23 mouse cellular contexts compared by ENCODE assay signal in the genomic region with DNA sequence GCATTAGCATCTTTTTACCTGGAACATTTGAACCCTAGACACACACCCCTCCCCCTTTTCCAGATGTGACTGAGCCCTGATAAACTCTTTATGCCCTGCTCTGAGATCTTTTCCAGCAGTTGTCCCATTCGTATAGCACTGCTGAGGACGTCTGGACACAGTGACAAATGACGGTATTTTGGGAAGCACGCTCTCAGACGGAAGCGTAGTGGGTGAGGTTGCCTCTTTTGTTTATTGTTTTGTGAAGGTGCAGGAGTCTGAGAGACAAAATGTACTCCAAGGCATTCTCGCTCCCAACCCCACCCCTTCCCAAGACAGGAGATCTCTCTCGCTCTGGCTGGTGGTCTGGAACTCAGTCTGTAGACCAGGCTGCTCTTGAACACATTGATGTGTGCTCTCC.
A peak's percentile ranks its signal among the peaks of the same experiment; 100 is the strongest.
DNase-seq lines count a peak whose midpoint lies in the region; ATAC-seq lines count a peak whose summit lies in the region.
"Had no signal": no experiment of that assay in that cellular context is flagged by ENCODE, and none has a peak within 500 bp of the region (broad histone marks: within the 10 kb centered on the region; RNA-seq: fewer than 3 reads in every experiment).

No protein-coding gene starts in this region.

- WGBS in forebrain, embryonic 10.5 days = 90% methylated on average over 8 of the region's 8 CpGs
- WGBS in forebrain, embryonic 14.5 days = 82% methylated on average over 8 of the region's 8 CpGs
- 66% methylated on average over 8 of the region's 8 CpGs for WGBS in kidney, embryonic 16.5 days

- no peaks in the 10 kb centered on the region for H3K9me3 ChIP-seq in forebrain, embryonic 10.5 days
- H3K9me3 ChIP-seq in forebrain, embryonic 14.5 days (replicated peaks; ENCODE audit: control insufficient read depth, low read length) = no peaks in the 10 kb centered on the region
- no peaks in the 10 kb centered on the region for H3K9me3 ChIP-seq in kidney, embryonic 16.5 days (ENCODE audit: low read length)
- H3K9me3 ChIP-seq: midbrain, embryonic 12.5 days; neural tube, embryonic 12.5 days had no signal

- H3K36me3 ChIP-seq in forebrain, embryonic 10.5 days (replicated peaks) = no peaks in the 10 kb centered on the region
- no peaks in the 10 kb centered on the region for H3K36me3 ChIP-seq in forebrain, embryonic 14.5 days (ENCODE audit: control insufficient read depth, insufficient read depth, low read length)
- no peaks in the 10 kb centered on the region for H3K36me3 ChIP-seq in kidney, embryonic 16.5 days (ENCODE audit: insufficient read depth, low read length)
- H3K36me3 ChIP-seq: G1E; midbrain, embryonic 12.5 days; neural tube, embryonic 12.5 days had no signal

- 0 out of 2 replicates have a peak overlapping the region, but pooled peaks have one; percentile 2 for H3K27ac ChIP-seq in forebrain, embryonic 10.5 days
- H3K27ac ChIP-seq in forebrain, embryonic 14.5 days (ENCODE audit: low read depth, low read length) = no peak overlapping the region
- H3K27ac ChIP-seq in kidney, embryonic 16.5 days (ENCODE audit: low read length) = no peak overlapping the region
- H3K27ac ChIP-seq: forebrain, embryonic 13.5 days; kidney, postnatal 0 days; left cerebral cortex, adult 2 months; midbrain, embryonic 12.5 days; neural tube, embryonic 12.5 days had no signal

- no peak overlapping the region for H3K4me2 ChIP-seq in forebrain, embryonic 14.5 days (ENCODE audit: low read length)
- H3K4me2 ChIP-seq in kidney, embryonic 16.5 days (replicated peaks; ENCODE audit: low read depth, low read length) = no peak overlapping the region
- H3K4me2 ChIP-seq: forebrain, embryonic 13.5 days; midbrain, embryonic 12.5 days; neural tube, embryonic 12.5 days had no signal

- no peak for DNase-seq in forebrain, embryonic 10.5 days (ENCODE audit: extremely low spot score, low spot score)
- no peak for DNase-seq in forebrain, embryonic 14.5 days (ENCODE audit: low spot score)
- DNase-seq in kidney, adult 11 months = peak; percentile 43
- peak; percentile 19 for DNase-seq in kidney, postnatal 10 days
- peak; percentile 43 for DNase-seq in lung, postnatal 25 days (ENCODE audit: low spot score)
- DNase-seq in right cerebral cortex, adult 18-20 months = no peak
- no peak for DNase-seq in thymus, postnatal 14 days
- DNase-seq: cerebellum, adult 2 months; gastrocnemius, postnatal 25 days; layer of hippocampus, adult 9-11 months; left cerebral cortex, postnatal 4 days; liver; liver, postnatal 0 days; spleen, adult 18-20 months; thymus, postnatal 4 days had no signal

- H3K4me3 ChIP-seq in forebrain, embryonic 10.5 days = no peak overlapping the region
- H3K4me3 ChIP-seq in forebrain, embryonic 14.5 days (ENCODE audit: low read depth, low read length) = no peak overlapping the region
- no peak overlapping the region for H3K4me3 ChIP-seq in kidney, embryonic 16.5 days (ENCODE audit: low read length)
- H3K4me3 ChIP-seq: forebrain, embryonic 13.5 days; left cerebral cortex, adult 2 months; midbrain, embryonic 12.5 days; neural tube, embryonic 12.5 days had no signal

- H3K4me1 ChIP-seq in forebrain, embryonic 10.5 days = no peaks in the 10 kb centered on the region
- no peaks in the 10 kb centered on the region for H3K4me1 ChIP-seq in forebrain, embryonic 14.5 days (ENCODE audit: control insufficient read depth, insufficient read depth, low read length)
- no peaks in the 10 kb centered on the region for H3K4me1 ChIP-seq in kidney, embryonic 16.5 days (ENCODE audit: insufficient read depth, low read length)
- H3K4me1 ChIP-seq: forebrain, embryonic 13.5 days; midbrain, embryonic 12.5 days; neural tube, embryonic 12.5 days had no signal

- ATAC-seq in forebrain, embryonic 14.5 days = no peak
- no peak for ATAC-seq in kidney, embryonic 16.5 days (ENCODE audit: low FRiP score, low TSS enrichment)
- ATAC-seq: activated CD4-positive, CD25-positive, alpha-beta regulatory T cell, adult 4 months; forebrain, embryonic 13.5 days; liver, postnatal 0 days had no signal

- H3K27me3 ChIP-seq in forebrain, embryonic 10.5 days (ENCODE audit: poor library complexity, severe bottlenecking) = no peaks in the 10 kb centered on the region
- no peaks in the 10 kb centered on the region for H3K27me3 ChIP-seq in forebrain, embryonic 14.5 days (replicated peaks; ENCODE audit: control insufficient read depth, insufficient read depth, low read length)
- H3K27me3 ChIP-seq in kidney, embryonic 16.5 days (ENCODE audit: insufficient read depth, low read length) = no peaks in the 10 kb centered on the region
- H3K27me3 ChIP-seq: forebrain, embryonic 13.5 days; midbrain, embryonic 12.5 days; neural tube, embryonic 12.5 days had no signal

- no peak overlapping the region for H3K9ac ChIP-seq in forebrain, embryonic 14.5 days (ENCODE audit: low read length)
- H3K9ac ChIP-seq in kidney, embryonic 16.5 days (replicated peaks; ENCODE audit: low read length) = no peak overlapping the region
- H3K9ac ChIP-seq: forebrain, embryonic 13.5 days; liver, postnatal 0 days; midbrain, embryonic 12.5 days; neural tube, embryonic 12.5 days had no signal

Comparison
In these comparisons a context has a peak if more than half of its experiments do, and no peak if none do; other contexts are left out.
1. DNase-seq: peak in kidney, adult 11 months (single experiment), kidney, postnatal 10 days (single experiment) and lung, postnatal 25 days (single experiment); none in forebrain, embryonic 10.5 days (single experiment), forebrain, embryonic 14.5 days (single experiment), right cerebral cortex, adult 18-20 months (single experiment) and thymus, postnatal 14 days (single experiment).